In genomic region chr11:32454800-32455506, GRCm38 (mm10) we compare ENCODE assay signal across 8 mouse cellular contexts. TPM values are rescaled to one million over a fixed set of nuclear protein-coding genes. Genes with fewer than 3 reads are reported as not detected.
A peak's percentile ranks its signal among the peaks of the same experiment; 100 is the strongest.
DNase-seq lines count a peak whose midpoint lies in the region; ATAC-seq lines count a peak whose summit lies in the region.

Gene Ubtd2, plus strand, starts transcription at chr11:32455370.

- peak within 1 kb of the TSS; percentile 89 for H3K4me2 ChIP-seq in heart, embryonic 13.5 days
- H3K4me2 ChIP-seq in liver, embryonic 12.5 days: peak within 1 kb of the TSS; percentile 99
- H3K4me2 ChIP-seq in stomach, embryonic 15.5 days: peak within 1 kb of the TSS; percentile 92

- DNase-seq in CD4-positive helper T cell, adult 2 months (ENCODE audit: low read depth, low spot score): peak; percentile 93
- DNase-seq in brain, embryonic 18.5 days (ENCODE audit: low read depth, low spot score): peak; percentile 92
- peak; percentile 99 for DNase-seq in kidney, postnatal 10 days
- peak; percentile 87 to 91 for DNase-seq in natural killer cell, adult 2 months (ENCODE audit: low spot score in 2 of 2)

- peak within 1 kb of the TSS; percentile 96 for H3K27ac ChIP-seq in heart, embryonic 13.5 days (replicated peaks)
- peak within 1 kb of the TSS; percentile 85 for H3K27ac ChIP-seq in liver, embryonic 12.5 days
- peak within 1 kb of the TSS; percentile 97 for H3K27ac ChIP-seq in stomach, embryonic 15.5 days

- peaks cover 29% of the 10 kb centered on the region for H3K4me1 ChIP-seq in heart, embryonic 13.5 days
- H3K4me1 ChIP-seq in liver, embryonic 12.5 days: peaks cover 22% of the 10 kb centered on the region
- peaks cover 3% of the 10 kb centered on the region; the same call in 1 of the 2 replicates for H3K4me1 ChIP-seq in stomach, embryonic 15.5 days

- peak within 1 kb of the TSS; percentile 93 for H3K4me3 ChIP-seq in heart, embryonic 13.5 days
- peak within 1 kb of the TSS; percentile 82 for H3K4me3 ChIP-seq in liver, embryonic 12.5 days
- peak within 1 kb of the TSS; percentile 97 for H3K4me3 ChIP-seq in stomach, embryonic 15.5 days (replicated peaks)

- H3K9me3 ChIP-seq in heart, embryonic 13.5 days: no peaks in the 10 kb centered on the region
- no peaks in the 10 kb centered on the region for H3K9me3 ChIP-seq in liver, embryonic 12.5 days (replicated peaks)
- H3K9me3 ChIP-seq in stomach, embryonic 15.5 days: no peaks in the 10 kb centered on the region

- H3K9ac ChIP-seq in heart, embryonic 13.5 days: peak within 1 kb of the TSS; percentile 92
- peak within 1 kb of the TSS; percentile 89 for H3K9ac ChIP-seq in liver, embryonic 12.5 days
- H3K9ac ChIP-seq in stomach, embryonic 15.5 days: peak within 1 kb of the TSS; percentile 86

- no peaks in the 10 kb centered on the region for H3K36me3 ChIP-seq in heart, embryonic 13.5 days
- H3K36me3 ChIP-seq in liver, embryonic 12.5 days: no peaks in the 10 kb centered on the region
- H3K36me3 ChIP-seq in stomach, embryonic 15.5 days: no peaks in the 10 kb centered on the region

- under 1% methylated on average over 80 of the region's 86 CpGs for WGBS in heart, embryonic 13.5 days
- under 1% methylated on average over 71 of the region's 86 CpGs for WGBS in liver, embryonic 12.5 days (ENCODE audit: insufficient replicate concordance)
- WGBS in stomach, embryonic 15.5 days: under 1% methylated on average over 74 of the region's 86 CpGs

- peaks cover 5% of the 10 kb centered on the region for H3K27me3 ChIP-seq in heart, embryonic 13.5 days (replicated peaks)
- H3K27me3 ChIP-seq in liver, embryonic 12.5 days (replicated peaks): peaks cover 20% of the 10 kb centered on the region; the same call in 1 of the 2 replicates
- H3K27me3 ChIP-seq in stomach, embryonic 15.5 days (replicated peaks): no peaks in the 10 kb centered on the region

- peak; percentile 98 for ATAC-seq in erythroid progenitor cell, adult 5-6 weeks (replicated peaks; ENCODE audit: low FRiP score, poor library complexity, severe bottlenecking)
- ATAC-seq in heart, embryonic 13.5 days (ENCODE audit: extremely low read depth, insufficient number of reproducible peaks, low FRiP score, low TSS enrichment): peak; percentile 94
- ATAC-seq in liver, embryonic 12.5 days: peak; percentile 95
- ATAC-seq in stomach, embryonic 15.5 days (ENCODE audit: insufficient read depth, low FRiP score, low read depth): peak; percentile 96

RNA-seq across cellular contexts. Expression of gene Ubtd2, which starts in this region (rescaled TPM):
- not detected in 2 replicates for total RNA-seq in erythroid progenitor cell, adult 5-6 weeks (2015; ENCODE audit: low replicate concordance)
- total RNA-seq in erythroid progenitor cell, adult 5-6 weeks (2017; ENCODE audit: low replicate concordance): 0.26 TPM in 1 of 2 replicates, not detected in the other
- polyA plus RNA-seq in heart, embryonic 13.5 days (2015; fragmentation: Nextera tagmentation; extraction: Ambion mirVana): 26.5 and 26.8 TPM in 2 replicates
- polyA plus RNA-seq in liver, embryonic 12.5 days (2016; fragmentation: Nextera tagmentation; extraction: Ambion mirVana): 9.6 and 10.0 TPM in 2 replicates
- 37.8 and 38.7 TPM in 2 replicates for polyA plus RNA-seq in stomach, embryonic 15.5 days (2015; fragmentation: Nextera tagmentation; extraction: Ambion mirVana)

Comparison
In these comparisons a context has a peak if more than half of its experiments do, and no peak if none do; other contexts are left out.
1. Peak in every context shown above with its lines: DNase-seq, ATAC-seq, H3K4me3 ChIP-seq and H3K27ac ChIP-seq.
2. Peak in ATAC-seq in erythroid progenitor cell, adult 5-6 weeks; RNA of the gene not detected or under 1 TPM.